Mouse (Mus musculus) adrenal gland, postnatal 36 days (tissue): ENCODE results near the gene Gpr137. TPM values are rescaled to one million over a fixed set of nuclear protein-coding genes. Genes with fewer than 3 reads are reported as not detected.
A peak's percentile ranks its signal among the peaks of the same experiment; 100 is the strongest.

ENCODE experiments used
- DNase-seq, 2 experiments: peaks; one replicate each; pipeline ENCODE4 v3.0.0; 2021; ENCODE audit warnings: mixed read lengths in 1 of 2
- total RNA-seq, 2 experiments: library from RNA; stranded (reverse); gene quantifications; 2 replicates each; pipeline ENCODE4 v1.2.3; 2021

Gpr137 gene
- total RNA-seq, 2 experiments from 2014 or later, result 49.1 to 49.9 TPM

DNA sequence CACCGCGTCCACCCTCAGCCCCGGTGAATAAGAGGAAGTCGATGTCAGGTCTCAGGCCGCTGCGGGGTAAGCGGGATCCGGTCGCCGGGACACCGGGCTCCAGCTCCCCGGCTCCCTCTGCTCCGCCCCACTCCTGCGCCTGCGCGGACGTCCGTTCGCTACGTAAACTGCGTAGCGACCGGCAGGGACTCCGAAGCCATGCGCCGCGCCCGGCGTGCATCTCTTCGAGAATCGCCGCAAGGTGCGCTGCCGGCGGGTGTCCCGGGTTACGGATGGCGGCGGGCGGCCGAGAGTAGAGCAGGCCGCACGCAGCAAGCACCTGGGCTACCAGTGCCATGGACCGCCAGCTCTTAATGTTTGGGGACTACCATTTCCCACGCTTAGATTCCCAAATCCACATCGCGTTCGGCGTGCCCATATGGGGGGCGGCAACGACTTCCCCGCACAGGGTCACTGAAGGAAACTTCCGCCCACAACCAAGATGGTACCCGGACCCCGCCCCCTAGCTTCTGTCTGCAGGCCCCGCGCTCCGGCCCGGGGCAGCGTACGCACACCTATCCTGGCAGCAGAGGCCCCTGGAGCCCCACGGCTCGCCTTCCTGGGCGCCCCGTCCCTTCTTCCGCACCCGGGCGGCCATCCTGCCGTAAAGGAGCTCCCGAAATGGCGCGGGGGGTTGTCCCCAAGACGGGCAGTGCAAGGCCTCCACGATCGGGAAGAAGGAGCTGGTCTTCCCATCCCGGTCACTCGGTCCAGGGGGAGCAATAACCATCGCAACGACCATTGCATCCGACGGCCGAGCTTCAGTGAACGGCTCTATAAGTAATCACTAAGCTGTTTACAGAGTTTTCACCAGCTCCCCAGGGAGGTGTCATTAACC lies 670 bp downstream of the Gpr137 start, which contains the start of gene Bad:
TSS of gene Bad (plus strand) at position 490 of the 877 bp plus-strand sequence.
- peak; percentile 96 for DNase-seq

DNA sequence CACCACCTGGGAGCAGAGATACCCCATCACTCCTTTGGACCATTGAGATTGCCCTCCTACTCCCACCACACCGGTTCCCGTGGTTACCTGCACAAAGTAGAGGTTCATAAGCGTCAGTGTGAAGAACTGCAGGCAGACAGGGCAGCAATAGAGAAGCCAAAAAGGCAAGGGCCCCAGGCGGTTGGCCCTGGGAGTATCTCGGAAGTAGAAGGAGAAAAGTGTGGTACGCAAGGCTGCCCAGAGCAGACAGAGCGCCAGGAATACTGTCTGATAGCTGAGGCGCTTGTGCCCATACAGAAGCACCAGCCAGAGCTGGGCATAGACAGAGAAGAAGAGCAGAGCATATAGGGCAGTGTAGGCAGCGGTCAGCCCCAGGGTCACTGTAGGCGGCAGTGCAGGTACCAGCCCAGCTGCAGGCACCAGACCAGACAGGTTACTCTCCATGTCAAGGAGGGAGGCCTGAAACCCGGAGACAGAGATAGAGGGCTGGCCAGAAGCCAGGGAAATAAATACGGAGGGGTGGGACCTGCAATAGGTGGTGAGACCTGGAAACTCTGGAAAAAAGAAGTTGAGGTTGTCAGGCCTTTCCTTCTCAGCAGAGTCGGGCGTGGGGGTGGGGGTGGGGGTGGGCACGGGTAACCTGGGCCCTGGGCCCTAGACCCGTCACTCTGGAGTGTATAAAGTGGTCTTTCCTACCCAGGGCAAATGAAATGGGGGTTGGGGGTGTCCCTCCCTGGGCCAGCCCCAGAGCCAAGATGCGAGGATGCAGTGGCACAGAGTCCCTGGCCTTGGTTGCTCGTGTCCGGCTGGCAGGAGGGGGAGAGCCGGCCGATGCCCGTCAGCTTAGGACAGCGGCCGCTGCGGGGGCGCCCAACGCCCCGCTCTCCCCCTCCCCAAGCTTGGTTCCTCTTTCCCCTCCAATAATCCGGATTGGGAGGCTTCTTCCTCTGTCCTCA lies 1.6 kb downstream of the Gpr137 start:
- no peak for DNase-seq

- no peak for DNase-seq
Observed at GRCm38 (mm10) chr19:6939106-6940002, 2.9 kb downstream of the Gpr137 start.

DNA sequence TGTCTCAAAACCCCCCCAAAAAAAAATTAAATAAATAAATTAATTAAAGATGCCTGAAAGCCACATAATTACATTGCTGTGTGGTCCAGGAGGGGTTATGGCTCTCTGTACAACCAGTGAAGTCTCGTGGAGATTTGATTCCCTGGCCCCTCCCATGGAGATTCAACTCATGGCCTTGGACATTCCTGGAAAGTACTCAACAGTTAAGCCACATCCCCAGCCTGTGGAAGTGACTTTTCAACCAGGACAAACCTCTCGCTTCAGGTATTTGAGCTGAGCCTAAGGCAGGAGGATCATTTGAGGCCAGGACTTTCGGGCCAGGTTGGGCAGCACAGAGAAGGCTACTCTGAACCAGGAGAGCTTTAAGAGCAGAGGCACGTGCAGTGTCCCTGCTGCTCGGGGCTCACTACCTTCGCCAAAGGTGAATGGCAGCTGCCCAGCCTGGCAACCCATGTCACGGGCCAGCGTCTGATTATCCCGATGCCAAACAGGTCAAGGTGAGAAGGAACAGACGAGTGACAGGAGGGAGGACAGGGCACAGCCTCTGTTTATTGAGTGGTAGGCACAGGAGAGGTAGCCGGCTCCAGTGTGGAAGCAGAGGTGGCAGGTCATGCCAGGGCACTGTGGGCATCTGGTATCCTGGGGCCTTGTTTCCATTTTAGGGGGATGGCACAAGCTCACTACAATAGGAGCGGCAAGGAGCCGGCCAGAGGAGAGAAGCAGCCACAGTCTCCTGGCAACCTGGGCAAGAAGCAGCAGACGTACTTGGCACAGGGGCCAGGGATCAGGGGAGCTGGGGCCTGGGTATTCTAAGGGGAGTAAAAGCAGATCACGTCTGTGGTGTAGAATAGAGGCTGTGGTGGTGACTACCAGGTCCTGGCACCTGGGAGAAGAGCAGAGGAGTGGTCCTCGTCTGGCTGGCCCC lies 4.5 kb downstream of the Gpr137 start:
- no peak for DNase-seq

GRCm38 (mm10) chr19:6936299-6936698 lies 6.0 kb downstream of the Gpr137 start:
- peak in 1 of 2 experiments; percentile 29 for DNase-seq

DNA sequence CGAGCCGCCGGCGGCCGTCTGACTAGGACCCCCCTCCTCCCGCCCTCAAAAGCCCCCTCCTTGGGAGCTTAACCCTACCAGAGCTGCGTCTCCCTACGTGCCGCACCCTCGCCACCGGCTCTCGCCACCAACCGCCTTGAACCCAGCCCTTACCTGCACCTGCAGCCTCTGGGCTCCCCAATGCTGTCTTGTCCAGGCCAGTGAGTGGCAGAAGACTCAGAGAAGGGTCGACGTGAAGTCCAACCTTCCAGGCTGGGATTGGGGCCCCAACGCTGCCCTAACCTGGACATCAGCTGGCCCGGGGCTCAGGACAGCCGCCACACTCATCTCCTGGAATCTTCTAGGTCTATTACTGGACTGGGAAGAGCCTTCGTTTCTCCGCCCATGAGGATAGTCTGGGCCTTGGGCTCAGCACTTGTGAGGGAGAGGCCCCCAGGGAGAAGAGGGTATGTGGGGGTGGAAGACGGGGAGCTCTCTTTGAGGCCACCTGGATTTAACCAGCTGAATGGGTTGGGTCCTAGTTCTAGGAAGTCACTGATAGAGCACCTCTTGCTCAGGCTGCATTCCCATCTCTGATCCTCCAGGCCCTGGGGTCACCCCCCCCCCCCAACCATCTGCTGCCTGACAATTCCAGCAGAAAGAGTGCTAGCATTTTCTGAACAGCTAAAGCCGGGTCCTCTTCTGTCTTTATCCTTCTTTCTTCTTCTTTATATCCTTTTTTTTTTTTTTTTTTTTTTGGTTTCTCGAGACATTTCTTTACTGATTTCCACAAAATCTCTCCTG lies 7.9 kb downstream of the Gpr137 start, which contains the start of gene Kcnk4:
TSS of gene Kcnk4 (minus strand) at position 321 of the 783 bp plus-strand sequence.
- no peak for DNase-seq

GRCm38 (mm10) chr19:6933436-6934194 lies 8.7 kb downstream of the Gpr137 start:
- peak; percentile 26 to 49 for DNase-seq

GRCm38 (mm10) chr19:6933102-6933435 lies 9.2 kb downstream of the Gpr137 start:
- DNase-seq, result no peak

GRCm38 (mm10) chr19:6932018-6932417 lies 10.3 kb downstream of the Gpr137 start:
- peak in 1 of 2 experiments; percentile 2 for DNase-seq

GRCm38 (mm10) chr19:6931002-6931401 lies 11.3 kb downstream of the Gpr137 start:
- DNase-seq, result no peak

DNA sequence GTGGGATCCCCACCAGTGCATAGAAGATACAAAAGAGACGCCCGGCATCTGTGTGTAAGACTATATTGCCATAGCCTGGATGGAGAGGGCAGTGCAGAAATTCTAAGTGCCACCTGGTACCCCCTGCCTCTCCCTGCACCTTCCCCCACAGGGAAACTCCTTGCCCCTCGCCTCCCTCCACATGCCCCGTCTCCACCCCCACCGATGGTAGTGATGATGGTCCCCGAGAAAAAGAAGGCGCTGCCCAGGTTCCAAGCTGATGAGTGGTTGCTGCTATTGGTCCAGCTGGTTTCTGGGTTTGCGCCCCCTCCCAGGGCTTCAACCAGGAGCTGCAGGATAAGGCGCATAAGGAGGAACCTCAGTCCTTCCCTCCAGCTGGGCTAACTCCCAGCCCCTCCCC lies 14.2 kb downstream of the Gpr137 start:
- DNase-seq, result no peak

- DNase-seq, result peak; percentile 38 to 55
Observed at GRCm38 (mm10) chr19:6926559-6927255, 15.6 kb downstream of the Gpr137 start.

DNA sequence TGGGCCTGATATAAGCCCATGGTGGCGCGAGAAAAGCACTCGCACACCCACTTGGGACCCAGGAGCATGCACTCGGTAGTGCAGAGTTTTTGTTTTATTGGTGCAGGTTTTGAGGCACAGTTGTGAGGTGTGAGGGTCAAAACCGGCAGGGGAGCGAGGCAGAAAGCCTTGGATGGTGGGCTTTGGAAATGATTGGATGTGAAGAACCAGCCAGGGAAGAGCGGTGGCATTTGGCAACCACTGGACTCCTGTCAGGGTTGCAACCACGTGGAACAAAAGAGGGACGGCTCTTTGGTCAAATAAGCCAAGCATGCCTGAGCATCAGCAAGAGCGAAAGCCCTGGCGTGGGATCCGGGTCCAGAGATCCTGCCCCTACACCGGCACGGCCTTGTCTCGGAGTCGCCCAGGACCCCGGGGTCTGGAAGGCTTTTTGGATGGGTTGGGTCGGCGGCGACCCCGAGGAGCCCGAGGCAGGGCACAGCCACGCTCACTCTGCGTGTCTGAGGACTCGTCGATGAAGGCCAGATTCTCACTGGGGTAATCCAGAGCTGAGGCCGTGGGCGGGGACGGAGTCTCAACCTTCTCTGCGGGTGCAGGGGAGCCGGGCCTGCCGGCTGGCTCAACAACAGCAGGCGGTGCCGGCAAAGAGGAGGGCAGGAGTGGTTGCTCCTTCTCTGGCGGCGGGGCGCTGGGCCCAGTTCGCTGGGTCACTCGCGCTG lies 16.5 kb downstream of the Gpr137 start:
- DNase-seq, result no peak

- DNase-seq, result no peak
Observed at GRCm38 (mm10) chr19:6925307-6925573, 17.0 kb downstream of the Gpr137 start, which contains the start of gene Catsperz. Catsperz (minus strand) TSS chr19:6925380.

DNA sequence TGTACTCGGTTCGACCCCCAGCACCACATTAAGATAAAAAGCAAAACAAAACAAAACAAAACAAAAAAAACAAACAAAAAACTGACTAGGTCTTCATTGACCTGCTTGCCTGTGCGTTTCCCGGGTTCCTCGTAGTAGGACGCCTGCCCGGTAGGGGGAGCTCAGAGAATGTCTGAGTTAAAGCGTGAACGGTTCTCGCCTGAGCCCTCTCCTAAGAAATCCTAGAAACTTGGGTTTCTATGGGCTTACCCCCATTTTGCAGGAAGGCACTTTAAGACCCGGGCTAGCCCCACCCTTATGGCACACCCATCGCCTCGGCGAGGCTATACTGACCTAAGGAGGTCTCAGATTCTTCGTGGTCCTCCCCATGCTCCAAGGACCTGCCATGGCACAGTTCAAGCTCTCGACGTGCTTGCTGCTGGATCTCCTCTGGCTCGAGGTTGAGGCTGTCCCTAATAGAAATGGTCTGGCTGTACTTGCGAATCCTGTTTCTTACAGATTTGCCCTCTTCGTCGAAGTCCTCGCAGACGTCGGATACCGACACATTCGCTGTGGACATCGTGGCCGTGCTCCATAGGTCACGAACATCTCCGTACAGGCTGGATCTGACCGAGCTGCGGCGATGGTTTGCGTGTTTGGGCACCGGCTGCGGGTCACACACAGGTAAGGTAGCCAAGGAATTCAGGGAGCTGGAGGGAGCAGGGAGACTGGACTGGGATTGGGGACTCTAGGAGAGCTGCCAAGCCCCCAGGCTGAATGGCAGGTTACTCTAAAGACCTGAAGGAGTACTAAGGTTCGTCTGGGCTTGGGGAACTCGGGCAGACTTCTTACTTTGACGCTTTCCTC lies 17.6 kb downstream of the Gpr137 start:
- peak; percentile 90 to 95 for DNase-seq

- no peak for DNase-seq
Observed at GRCm38 (mm10) chr19:6922901-6923735, 19.2 kb downstream of the Gpr137 start.
